Mouse (Mus musculus): ENCODE results near the gene Gm20422. TPM values are rescaled to one million over a fixed set of nuclear protein-coding genes. Genes with fewer than 3 reads are reported as not detected.

The Gm20422 gene
- polyA plus RNA-seq, 1 experiment from 2014 or later = 0.86 TPM

- no peaks in the 10 kb centered on the region for H3K27me3 ChIP-seq (ENCODE audit: insufficient read depth, low read length)
- TF ChIP-seq EP300 (IDR thresholded peaks at IDR 0.05; ENCODE audit: low read depth) (no peak), CTCF (IDR thresholded peaks at IDR 0.05; ENCODE audit: low read depth) (no peak)
- H3K27ac ChIP-seq (ENCODE audit: low read depth) = peak overlapping the region; percentile 98
- H3K4me2 ChIP-seq (ENCODE audit: low read depth, low read length) = peak overlapping the region; percentile 79
- no peaks in the 10 kb centered on the region for H3K9me3 ChIP-seq (ENCODE audit: low read length)
- WGBS (ENCODE audit: insufficient replicate concordance) = 19% methylated on average over 11 of the region's 11 CpGs
- peaks cover 18% of the 10 kb centered on the region for H3K36me3 ChIP-seq (replicated peaks; ENCODE audit: insufficient read depth, low read length)
- peak overlapping the region; percentile 98 for H3K4me3 ChIP-seq (ENCODE audit: low read depth, low read length)
- peak overlapping the region; percentile 94 for H3K9ac ChIP-seq (replicated peaks)
- peak; percentile 22; the same call in 1 of the 2 replicates for ATAC-seq
- no peak for DNase-seq
- H3K4me1 ChIP-seq (ENCODE audit: insufficient read depth) = peaks cover 24% of the 10 kb centered on the region
These were observed 15.7 kb upstream of the Gm20422 start for GRCm38 (mm10) chr8:69790364-69790763.

DNA sequence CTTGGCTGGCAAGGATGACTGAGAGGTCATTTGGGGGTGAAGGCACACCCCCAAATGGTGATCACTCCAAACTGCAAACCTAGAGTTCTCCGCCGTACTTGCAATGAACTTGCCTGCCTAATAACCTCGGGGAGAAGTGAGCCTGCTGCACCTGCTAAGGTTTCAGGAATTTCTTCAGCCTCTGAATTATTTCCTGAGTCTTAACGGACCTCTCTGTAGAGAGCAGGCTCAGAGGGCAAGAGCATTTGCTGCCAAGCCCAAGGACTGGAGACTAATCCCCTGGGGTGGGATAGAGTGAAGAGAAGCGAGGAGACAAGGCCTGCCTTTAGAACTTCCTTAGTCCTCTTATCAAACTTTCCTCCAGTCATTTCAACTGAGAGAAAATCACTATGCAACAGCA, 15.0 kb upstream of the Gm20422 start:
- Histone ChIP-seq H3K36me3 (replicated peaks; ENCODE audit: insufficient read depth, low read length) (peaks cover 12% of the 10 kb centered on the region), H3K9me3 (ENCODE audit: low read length) (no peaks in the 10 kb centered on the region), H3K4me2 (ENCODE audit: low read depth, low read length) (peak overlapping the region; percentile 79), H3K27ac (ENCODE audit: low read depth) (peak overlapping the region; percentile 98), H3K9ac (replicated peaks) (no peak overlapping the region), H3K4me3 (ENCODE audit: low read depth, low read length) (peak overlapping the region; percentile 98), H3K27me3 (ENCODE audit: insufficient read depth, low read length) (no peaks in the 10 kb centered on the region), H3K4me1 (ENCODE audit: insufficient read depth) (peaks cover 24% of the 10 kb centered on the region)
- WGBS (ENCODE audit: insufficient replicate concordance) = 57% methylated on average over 5 of the region's 5 CpGs
- ATAC-seq (no peak), DNase-seq (no peak)
- TF ChIP-seq CTCF (IDR thresholded peaks at IDR 0.05; ENCODE audit: low read depth) (no peak), EP300 (IDR thresholded peaks at IDR 0.05; ENCODE audit: low read depth) (no peak)

DNA sequence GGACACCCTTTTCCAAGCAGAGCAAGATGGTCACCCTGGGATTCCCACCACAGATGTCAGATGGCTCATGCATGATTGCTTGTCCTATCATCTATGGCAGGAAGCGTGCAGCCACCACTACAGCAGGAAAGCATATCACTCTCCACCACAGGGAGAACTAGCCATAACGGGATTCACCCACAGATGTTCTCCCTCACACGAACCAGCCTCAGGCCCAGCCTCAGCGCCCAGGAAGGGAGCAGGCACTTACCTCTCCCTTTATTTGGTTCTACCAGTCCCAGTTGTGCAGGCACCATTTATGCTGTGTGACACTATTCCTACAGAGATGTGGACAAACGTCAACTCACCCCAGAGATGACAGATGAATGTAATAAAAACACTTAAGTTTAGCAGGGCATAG, 14.4 kb upstream of the Gm20422 start:
- Histone ChIP-seq H3K36me3 (replicated peaks; ENCODE audit: insufficient read depth, low read length) (peaks cover 7% of the 10 kb centered on the region), H3K4me3 (ENCODE audit: low read depth, low read length) (no peak overlapping the region), H3K27me3 (ENCODE audit: insufficient read depth, low read length) (no peaks in the 10 kb centered on the region), H3K9me3 (ENCODE audit: low read length) (no peaks in the 10 kb centered on the region), H3K27ac (ENCODE audit: low read depth) (no peak overlapping the region), H3K9ac (replicated peaks) (no peak overlapping the region), H3K4me1 (ENCODE audit: insufficient read depth) (peaks cover 24% of the 10 kb centered on the region), H3K4me2 (ENCODE audit: low read depth, low read length) (no peak overlapping the region)
- WGBS (ENCODE audit: insufficient replicate concordance) = 55% methylated on average over 5 of the region's 5 CpGs
- ATAC-seq = peak; percentile 7; the same call in 1 of the 2 replicates
- no peak for DNase-seq
- TF ChIP-seq CTCF (IDR thresholded peaks at IDR 0.05; ENCODE audit: low read depth) = no peak
- TF ChIP-seq EP300 (IDR thresholded peaks at IDR 0.05; ENCODE audit: low read depth) = no peak

DNA sequence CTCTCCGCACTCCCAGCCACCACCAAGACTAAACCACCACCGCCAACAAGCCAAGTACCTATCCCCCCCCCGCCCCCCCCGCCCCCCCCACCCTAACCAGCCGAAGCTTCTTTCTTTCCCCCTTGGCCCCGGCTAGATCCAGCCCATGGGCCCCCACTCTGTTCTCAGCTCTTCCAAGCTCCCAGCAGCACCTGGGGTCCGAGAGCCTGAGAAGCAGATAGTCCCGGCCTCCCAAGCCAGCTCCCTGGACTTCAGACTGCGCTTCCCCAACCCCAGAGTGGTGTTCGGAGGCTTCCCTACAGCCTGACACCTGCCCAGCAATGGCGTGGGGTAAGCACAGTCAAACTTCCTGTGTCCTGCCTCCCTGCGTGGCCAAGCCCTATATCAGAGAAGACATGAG, 2.4 kb upstream of the Gm20422 start:
- Histone ChIP-seq H3K4me1 (ENCODE audit: insufficient read depth) (peaks cover 13% of the 10 kb centered on the region), H3K36me3 (replicated peaks; ENCODE audit: insufficient read depth, low read length) (no peaks in the 10 kb centered on the region), H3K4me2 (ENCODE audit: low read depth, low read length) (no peak overlapping the region), H3K4me3 (ENCODE audit: low read depth, low read length) (no peak overlapping the region), H3K9ac (replicated peaks) (no peak overlapping the region), H3K27me3 (ENCODE audit: insufficient read depth, low read length) (no peaks in the 10 kb centered on the region), H3K27ac (ENCODE audit: low read depth) (no peak overlapping the region), H3K9me3 (ENCODE audit: low read length) (no peaks in the 10 kb centered on the region)
- TF ChIP-seq CTCF (IDR thresholded peaks at IDR 0.05; ENCODE audit: low read depth) (no peak), EP300 (IDR thresholded peaks at IDR 0.05; ENCODE audit: low read depth) (no peak)
- ATAC-seq (no peak), DNase-seq (no peak)
- WGBS (ENCODE audit: insufficient replicate concordance) = 61% methylated on average over 11 of the region's 12 CpGs

DNA sequence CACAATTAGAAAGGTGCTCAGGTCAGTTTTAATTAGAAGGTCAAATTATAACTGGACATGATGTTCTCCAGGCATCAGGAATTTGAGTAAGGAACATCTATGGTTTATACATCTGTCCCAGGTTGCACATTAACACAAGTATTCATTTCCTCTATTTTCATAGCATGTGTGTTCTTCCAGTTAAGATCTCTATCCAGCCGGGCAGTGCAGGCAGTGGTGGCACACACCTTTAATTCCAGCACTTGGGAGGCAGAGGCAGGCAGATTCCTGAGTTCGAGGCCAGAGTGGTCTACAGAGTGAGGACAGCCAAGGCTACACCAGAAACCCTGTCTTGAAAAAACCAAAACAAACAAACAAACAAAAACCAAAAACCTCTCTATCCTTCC, 456 bp upstream of the Gm20422 start:
- Histone ChIP-seq H3K4me3 (ENCODE audit: low read depth, low read length) (peak overlapping the region; percentile 75), H3K4me1 (ENCODE audit: insufficient read depth) (peaks cover 13% of the 10 kb centered on the region), H3K27ac (ENCODE audit: low read depth) (peak overlapping the region; percentile 98; the same call in 1 of the 2 replicates), H3K27me3 (ENCODE audit: insufficient read depth, low read length) (no peaks in the 10 kb centered on the region), H3K36me3 (replicated peaks; ENCODE audit: insufficient read depth, low read length) (no peaks in the 10 kb centered on the region), H3K4me2 (ENCODE audit: low read depth, low read length) (peak overlapping the region; percentile 60), H3K9me3 (ENCODE audit: low read length) (no peaks in the 10 kb centered on the region), H3K9ac (replicated peaks) (peak overlapping the region; percentile 81; the same call in 1 of the 2 replicates)
- WGBS (ENCODE audit: insufficient replicate concordance) = 48% methylated on average over 2 of the region's 2 CpGs
- DNase-seq = no peak
- TF ChIP-seq CTCF (IDR thresholded peaks at IDR 0.05; ENCODE audit: low read depth) (no peak), EP300 (IDR thresholded peaks at IDR 0.05; ENCODE audit: low read depth) (no peak)
- ATAC-seq = no peak

GRCm38 (mm10) chr8:69772106-69772505, 2.6 kb downstream of the Gm20422 start:
- WGBS (ENCODE audit: insufficient replicate concordance) = 81% methylated on average over 2 of the region's 2 CpGs
- ATAC-seq (no peak), DNase-seq (no peak)
- Histone ChIP-seq H3K4me1 (ENCODE audit: insufficient read depth) (peaks cover 13% of the 10 kb centered on the region), H3K4me3 (ENCODE audit: low read depth, low read length) (no peak overlapping the region), H3K27ac (ENCODE audit: low read depth) (no peak overlapping the region), H3K27me3 (ENCODE audit: insufficient read depth, low read length) (no peaks in the 10 kb centered on the region), H3K9ac (replicated peaks) (no peak overlapping the region), H3K9me3 (ENCODE audit: low read length) (peaks cover 6% of the 10 kb centered on the region; the same call in 1 of the 2 replicates), H3K4me2 (ENCODE audit: low read depth, low read length) (no peak overlapping the region), H3K36me3 (replicated peaks; ENCODE audit: insufficient read depth, low read length) (peaks cover 20% of the 10 kb centered on the region)
- TF ChIP-seq EP300 (IDR thresholded peaks at IDR 0.05; ENCODE audit: low read depth) (no peak), CTCF (IDR thresholded peaks at IDR 0.05; ENCODE audit: low read depth) (no peak)

- peaks cover 13% of the 10 kb centered on the region for H3K4me1 ChIP-seq (ENCODE audit: insufficient read depth)
- H3K9ac ChIP-seq (replicated peaks) = no peak overlapping the region
- H3K4me3 ChIP-seq (ENCODE audit: low read depth, low read length) = no peak overlapping the region
- peaks cover 11% of the 10 kb centered on the region for H3K9me3 ChIP-seq (ENCODE audit: low read length)
- TF ChIP-seq EP300 (IDR thresholded peaks at IDR 0.05; ENCODE audit: low read depth) (no peak), CTCF (IDR thresholded peaks at IDR 0.05; ENCODE audit: low read depth) (no peak)
- H3K4me2 ChIP-seq (ENCODE audit: low read depth, low read length) = no peak overlapping the region
- H3K36me3 ChIP-seq (replicated peaks; ENCODE audit: insufficient read depth, low read length) = peaks cover 29% of the 10 kb centered on the region
- WGBS (ENCODE audit: insufficient replicate concordance) = 69% methylated on average over 9 of the region's 9 CpGs
- DNase-seq = no peak
- 0 out of 2 replicates have a peak overlapping the region, but pooled peaks have one; percentile 22 for H3K27ac ChIP-seq (ENCODE audit: low read depth)
- ATAC-seq = no peak
- no peaks in the 10 kb centered on the region for H3K27me3 ChIP-seq (ENCODE audit: insufficient read depth, low read length)
These were observed 3.5 kb downstream of the Gm20422 start for GRCm38 (mm10) chr8:69771221-69771620.

Measured in liver, postnatal 0 days (tissue).